Mouse (Mus musculus) liver, adult 2 months (tissue): ENCODE data around the gene Kcnq2. TPM values are rescaled to one million over a fixed set of nuclear protein-coding genes. Genes with fewer than 3 reads are reported as not detected.

Experiments used
- DNase-seq: peaks from one replicate; pipeline ENCODE4 v3.0.0-alpha.2; 2011; ENCODE audit warnings: low read depth, low spot score; ENCODE audit errors: extremely low read depth
- H3K27ac ChIP-seq: fragments of 200-500 bp; replicated peaks from 2 replicates; pipeline ENCODE4 v1.5.1; 2012; ENCODE audit warnings: low read depth, mild to moderate bottlenecking, control low read depth, inconsistent platforms, low read length; ENCODE audit not compliant: insufficient read depth
- H3K27me3 ChIP-seq: fragments of 200-500 bp; 2 replicates; pipeline ENCODE4 v1.6.1; 2012; ENCODE audit warnings: mild to moderate bottlenecking, moderate library complexity, low read length, inconsistent platforms; ENCODE audit not compliant: control insufficient read depth, insufficient read depth
- H3K36me3 ChIP-seq: fragments of 200-500 bp; 2 replicates; pipeline ENCODE4 v1.6.1; 2012; ENCODE audit warnings: low read length, inconsistent platforms; ENCODE audit not compliant: control insufficient read depth, insufficient read depth
- H3K4me1 ChIP-seq: fragments of 200-500 bp; 2 replicates; pipeline ENCODE4 v1.6.1; 2011; ENCODE audit warnings: low read length; ENCODE audit not compliant: control insufficient read depth, insufficient read depth
- H3K4me3 ChIP-seq: fragments of 200-500 bp; 2 replicates; pipeline ENCODE4 v1.5.1; 2011; ENCODE audit warnings: low read depth, mild to moderate bottlenecking, control low read depth, low read length, moderate library complexity; ENCODE audit not compliant: insufficient read depth
- H3K79me2 ChIP-seq: fragments of 200-500 bp; 2 replicates; pipeline ENCODE4 v1.6.1; 2012; ENCODE audit warnings: inconsistent platforms, mild to moderate bottlenecking, low read length, moderate library complexity; ENCODE audit not compliant: control insufficient read depth, insufficient read depth
- H3K9ac ChIP-seq: fragments of 200-500 bp; 2 replicates; pipeline ENCODE4 v1.6.1; 2012; ENCODE audit warnings: low read depth, mild to moderate bottlenecking, control low read depth, inconsistent platforms, low read length
- CTCF ChIP-seq: fragments of 200-500 bp; IDR thresholded peaks from 2 replicates; pipeline ENCODE4 v1.5.1; 2011; ENCODE audit warnings: low read depth, low read length, control low read depth
- POLR2A ChIP-seq: fragments of 200-500 bp; IDR thresholded peaks from 2 replicates; pipeline ENCODE4 v1.6.1; 2011; ENCODE audit warnings: low read length, control low read depth; ENCODE audit not compliant: insufficient read depth; ENCODE audit errors: extremely low read depth
- WGBS: fragments of 180-500 bp; shearing (Covaris S2); methylation state at CpG from one replicate; pipeline ENCODE4 v1.1.7; 2018; 5-methylcytosine and 5-hydroxymethylcytosine counted together
- polyA plus RNA-seq: library from polyadenylated mRNA; depleted of rRNA; stranded (reverse); fragments of >200 nt; gene quantifications from 2 replicates; pipeline ENCODE4 v1.2.3, GENCODE M21; 2012
- total RNA-seq: library from RNA; depleted of rRNA; stranded (reverse); fragments of >200 nt; gene quantifications from 2 replicates; pipeline ENCODE4 v1.2.3, GENCODE M21; 2014

Gene Kcnq2
- total and polyA plus RNA-seq, 2 experiments = not detected

DNA sequence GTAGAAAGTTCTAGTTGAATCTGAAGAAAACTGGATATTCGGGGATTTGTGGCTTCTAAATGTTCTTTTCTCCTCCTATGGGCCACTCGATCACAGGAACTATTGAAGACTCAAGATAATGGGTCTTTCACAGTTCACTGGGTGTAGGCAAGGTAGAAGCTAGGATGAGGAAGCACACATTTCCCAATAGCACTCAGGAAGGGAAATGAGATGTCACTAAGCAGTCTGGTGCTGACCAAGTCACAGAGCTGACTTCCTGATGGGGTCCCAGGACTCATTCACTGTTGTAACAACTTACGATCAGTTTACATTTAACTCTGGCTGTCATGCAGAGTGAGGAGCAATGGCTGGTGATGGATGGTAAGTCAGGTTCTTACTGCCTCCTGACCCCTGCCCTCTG is 45.0 kb downstream of the Kcnq2 start:
- no peaks in the 10 kb centered on the region for H3K27me3 ChIP-seq
- no peak for DNase-seq
- no peak overlapping the region for H3K9ac ChIP-seq
- TF ChIP-seq CTCF (no peak), POLR2A (no peak)
- no peaks in the 10 kb centered on the region for H3K79me2 ChIP-seq
- H3K27ac ChIP-seq = no peak overlapping the region
- H3K4me3 ChIP-seq = no peak overlapping the region
- 86% methylated on average over 3 of the region's 3 CpGs for WGBS
- no peaks in the 10 kb centered on the region for H3K4me1 ChIP-seq
- H3K36me3 ChIP-seq = no peaks in the 10 kb centered on the region

DNA sequence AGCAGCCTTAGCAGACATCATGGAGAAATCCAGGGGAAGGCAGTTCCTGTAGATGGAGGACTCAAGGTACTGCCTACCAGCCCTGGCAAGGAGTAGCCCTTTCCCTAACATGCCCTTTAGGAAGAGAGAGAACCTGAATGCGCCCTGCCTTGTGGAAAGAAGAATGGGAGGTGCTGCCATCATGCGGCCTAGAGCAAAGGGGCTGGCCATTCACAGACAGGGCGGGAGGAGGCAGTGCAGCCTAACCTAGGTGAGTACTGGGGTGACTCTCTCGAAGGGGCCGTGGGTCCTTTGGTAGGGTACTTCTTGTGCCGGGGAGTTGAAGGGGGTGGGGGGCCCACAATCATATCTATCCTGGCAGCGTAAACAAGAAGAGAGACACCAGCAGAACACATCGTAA is 50.1 kb downstream of the Kcnq2 start:
- H3K27me3 ChIP-seq = no peaks in the 10 kb centered on the region
- H3K9ac ChIP-seq = no peak overlapping the region
- H3K79me2 ChIP-seq = no peaks in the 10 kb centered on the region
- WGBS = 75% methylated on average over 8 of the region's 8 CpGs
- no peak for DNase-seq
- H3K4me1 ChIP-seq = no peaks in the 10 kb centered on the region
- no peak overlapping the region for H3K27ac ChIP-seq
- no peak overlapping the region for H3K4me3 ChIP-seq
- no peaks in the 10 kb centered on the region for H3K36me3 ChIP-seq
- TF ChIP-seq CTCF = no peak
- no peak for TF ChIP-seq POLR2A

GRCm38 (mm10) chr2:181083945-181084344 is 51.2 kb downstream of the Kcnq2 start:
- H3K79me2 ChIP-seq = no peaks in the 10 kb centered on the region
- no peaks in the 10 kb centered on the region for H3K36me3 ChIP-seq
- H3K4me1 ChIP-seq = no peaks in the 10 kb centered on the region
- no peak for TF ChIP-seq CTCF
- TF ChIP-seq POLR2A = no peak
- no peak overlapping the region for H3K9ac ChIP-seq
- H3K4me3 ChIP-seq = no peak overlapping the region
- H3K27me3 ChIP-seq = no peaks in the 10 kb centered on the region
- H3K27ac ChIP-seq = no peak overlapping the region
- DNase-seq = no peak
- WGBS = 64% methylated on average over 4 of the region's 4 CpGs

GRCm38 (mm10) chr2:181080886-181081285 is 54.2 kb downstream of the Kcnq2 start:
- Histone ChIP-seq H3K4me3 (no peak overlapping the region), H3K9ac (no peak overlapping the region), H3K27ac (no peak overlapping the region), H3K36me3 (no peaks in the 10 kb centered on the region), H3K4me1 (no peaks in the 10 kb centered on the region), H3K79me2 (no peaks in the 10 kb centered on the region), H3K27me3 (no peaks in the 10 kb centered on the region)
- DNase-seq = no peak
- 62% methylated on average over 5 of the region's 5 CpGs for WGBS
- TF ChIP-seq CTCF (no peak), POLR2A (no peak)

- 89% methylated on average over 2 of the region's 2 CpGs for WGBS
- Histone ChIP-seq H3K36me3 (no peaks in the 10 kb centered on the region), H3K9ac (no peak overlapping the region), H3K27ac (no peak overlapping the region), H3K27me3 (no peaks in the 10 kb centered on the region), H3K4me3 (no peak overlapping the region), H3K4me1 (no peaks in the 10 kb centered on the region), H3K79me2 (no peaks in the 10 kb centered on the region)
- DNase-seq = no peak
- TF ChIP-seq CTCF (no peak), POLR2A (no peak)
Observed at GRCm38 (mm10) chr2:181079518-181079917, 55.6 kb downstream of the Kcnq2 start.

DNA sequence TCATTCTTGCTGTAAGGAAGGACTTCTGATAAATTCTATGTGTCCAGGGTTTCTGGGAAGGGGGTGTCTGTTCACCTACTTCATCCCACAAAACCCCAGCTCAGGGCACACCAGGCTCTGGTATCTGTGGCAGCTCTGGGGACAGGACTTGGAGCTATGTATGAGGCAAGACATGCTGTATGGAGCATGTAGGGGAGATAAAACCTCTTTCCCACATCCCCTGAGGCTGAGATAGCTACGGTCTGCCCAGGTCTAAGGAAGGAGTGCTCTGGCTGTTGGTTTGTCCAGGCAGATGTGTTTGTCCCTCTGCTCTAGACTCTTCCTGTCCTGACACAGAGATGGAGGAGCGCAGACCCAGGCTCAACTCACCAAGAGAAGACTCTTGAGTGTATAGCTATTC is 56.2 kb downstream of the Kcnq2 start:
- WGBS = 84% methylated on average over 2 of the region's 2 CpGs
- no peak for DNase-seq
- Histone ChIP-seq H3K27me3 (no peaks in the 10 kb centered on the region), H3K36me3 (no peaks in the 10 kb centered on the region), H3K4me3 (no peak overlapping the region), H3K79me2 (no peaks in the 10 kb centered on the region), H3K9ac (no peak overlapping the region), H3K27ac (no peak overlapping the region), H3K4me1 (no peaks in the 10 kb centered on the region)
- no peak for TF ChIP-seq POLR2A
- TF ChIP-seq CTCF = no peak
